Mouse (Mus musculus) cortical plate, adult 2 months (tissue): Measurements from ENCODE around the gene Rbm20.

Experiments used
- CTCF ChIP-seq: fragments of 200-500 bp; IDR thresholded peaks from 2 replicates; pipeline ENCODE4 v1.5.1; 2011; ENCODE audit warnings: mild to moderate bottlenecking, control low read depth, low read length; ENCODE audit not compliant: insufficient read depth; ENCODE audit errors: extremely low read depth
- POLR2A ChIP-seq: fragments of 200-500 bp; IDR thresholded peaks from 2 replicates; pipeline ENCODE4 v1.6.1; 2011; ENCODE audit warnings: mild to moderate bottlenecking, low read length, control low read depth; ENCODE audit not compliant: insufficient read depth; ENCODE audit errors: extremely low read depth

DNA sequence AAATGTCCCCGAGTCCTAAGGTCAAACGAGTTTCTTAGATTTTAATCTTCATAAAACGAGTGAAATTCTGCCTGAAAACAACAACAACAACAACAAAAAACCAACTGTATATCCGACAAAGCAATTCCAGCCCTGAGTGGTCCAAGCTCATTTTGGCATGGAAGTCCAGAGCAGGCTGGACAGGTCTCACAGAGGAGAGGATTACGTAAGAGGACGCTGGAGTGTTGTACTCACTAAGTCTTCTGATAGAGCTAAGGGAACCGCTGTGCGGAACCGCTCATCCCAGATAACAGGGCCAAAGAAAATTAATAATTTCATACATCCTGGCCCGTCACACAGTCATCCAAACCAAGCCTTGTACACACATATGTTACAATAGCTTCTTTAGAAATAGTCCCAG, 120.7 kb downstream of the Rbm20 start:
- no peak for TF ChIP-seq CTCF
- no peak for TF ChIP-seq POLR2A
